Mouse (Mus musculus) brain, adult 2 months (tissue): ENCODE measurements around the gene Olfr1392.

Experiments
- DNase-seq: peaks from one replicate; pipeline ENCODE4 v3.0.0; 2011; ENCODE audit warnings: low read depth, low spot score

Gene Olfr1392

GRCm38 (mm10) chr11:49251380-49251761, 33.7 kb upstream of the Olfr1392 start:
- no peak for DNase-seq

GRCm38 (mm10) chr11:49252048-49252447, 33.0 kb upstream of the Olfr1392 start:
- DNase-seq, result no peak

- DNase-seq, result no peak
Measured at GRCm38 (mm10) chr11:49253035-49253434, 32.0 kb upstream of the Olfr1392 start.

- no peak for DNase-seq
Measured at GRCm38 (mm10) chr11:49259296-49259695, 25.8 kb upstream of the Olfr1392 start.

GRCm38 (mm10) chr11:49259829-49260228, 25.3 kb upstream of the Olfr1392 start:
- DNase-seq, result no peak

GRCm38 (mm10) chr11:49260598-49261312, 24.3 kb upstream of the Olfr1392 start:
- no peak for DNase-seq

- no peak for DNase-seq
Measured at GRCm38 (mm10) chr11:49261313-49261855, 23.7 kb upstream of the Olfr1392 start.

GRCm38 (mm10) chr11:49262286-49262685, 22.8 kb upstream of the Olfr1392 start:
- no peak for DNase-seq

- no peak for DNase-seq
Measured at GRCm38 (mm10) chr11:49263149-49263548, 21.9 kb upstream of the Olfr1392 start.

GRCm38 (mm10) chr11:49264081-49264480, 21.0 kb upstream of the Olfr1392 start:
- DNase-seq, result no peak

- DNase-seq, result no peak
Measured at GRCm38 (mm10) chr11:49264622-49265021, 20.5 kb upstream of the Olfr1392 start.

GRCm38 (mm10) chr11:49265101-49265500, 20.0 kb upstream of the Olfr1392 start:
- no peak for DNase-seq

- no peak for DNase-seq
Measured at GRCm38 (mm10) chr11:49266671-49267070, 18.4 kb upstream of the Olfr1392 start.

- DNase-seq, result no peak
Measured at GRCm38 (mm10) chr11:49267316-49267715, 17.8 kb upstream of the Olfr1392 start.

- DNase-seq, result no peak
Measured at GRCm38 (mm10) chr11:49267970-49268579, 17.0 kb upstream of the Olfr1392 start.

- no peak for DNase-seq
Measured at GRCm38 (mm10) chr11:49269761-49270160, 15.3 kb upstream of the Olfr1392 start.

GRCm38 (mm10) chr11:49270368-49270767, 14.7 kb upstream of the Olfr1392 start:
- DNase-seq, result no peak

GRCm38 (mm10) chr11:49271334-49271733, 13.7 kb upstream of the Olfr1392 start:
- peak; percentile 81 for DNase-seq

GRCm38 (mm10) chr11:49273834-49274519, 11.1 kb upstream of the Olfr1392 start:
- no peak for DNase-seq

GRCm38 (mm10) chr11:49278222-49278621, 6.9 kb upstream of the Olfr1392 start, which contains the start of gene Olfr1393:
TSS of gene Olfr1393 (plus strand) at chr11:49278304.
- DNase-seq, result no peak

GRCm38 (mm10) chr11:49287251-49287650, 2.2 kb downstream of the Olfr1392 start:
- DNase-seq, result peak; percentile 74

- peak; percentile 81 for DNase-seq
Measured at GRCm38 (mm10) chr11:49292777-49293176, 7.7 kb downstream of the Olfr1392 start.
